Mouse (Mus musculus) MEL (cell line): ENCODE results near the gene Dnaic2.

Source experiments
- CTCF ChIP-seq, 3 experiments: IDR thresholded peaks in 2 of 3; conservative IDR thresholded peaks in 1 of 3; 2 replicates each; pipeline ENCODE4 v1.5.1; 2011 to 2012; ENCODE audit warnings: low read length in 3 of 3, low read depth in 2 of 3, mild to moderate bottlenecking in 2 of 3, improper control_type of control experiment in 1 of 3, inconsistent platforms in 1 of 3, mixed read lengths in 1 of 3, moderate library complexity in 1 of 3; ENCODE audit not compliant: control insufficient read depth in 1 of 3, insufficient read depth in 1 of 3, poor library complexity in 1 of 3, severe bottlenecking in 1 of 3
- GABPA ChIP-seq: IDR thresholded peaks from 2 replicates; pipeline ENCODE4 v1.6.1; 2012; ENCODE audit warnings: low read depth, mild to moderate bottlenecking, inconsistent platforms, low read length, improper control_type of control experiment, moderate library complexity
- GATA1 ChIP-seq: IDR thresholded peaks from 2 replicates; pipeline ENCODE4 v1.6.1; 2011; ENCODE audit warnings: low read depth, low read length, improper control_type of control experiment
- MAFK ChIP-seq: IDR thresholded peaks from 2 replicates; pipeline ENCODE4 v1.6.1; 2011; ENCODE audit warnings: low read depth, mild to moderate bottlenecking, low read length, improper control_type of control experiment, borderline replicate concordance
- POLR2A ChIP-seq, 2 experiments: IDR thresholded peaks; 2 replicates each; pipeline ENCODE4 v1.6.1; 2011 to 2012; ENCODE audit warnings: low read length in 2 of 2, mild to moderate bottlenecking in 2 of 2, control low read depth in 1 of 2, improper control_type of control experiment in 1 of 2, low read depth in 1 of 2, moderate library complexity in 1 of 2; ENCODE audit not compliant: control insufficient read depth in 1 of 2, insufficient read depth in 1 of 2, poor library complexity in 1 of 2
- RAD21 ChIP-seq: IDR thresholded peaks from 2 replicates; pipeline ENCODE4 v1.6.1; 2011; ENCODE audit warnings: mild to moderate bottlenecking, low read depth, low read length, improper control_type of control experiment
- TBP ChIP-seq: IDR thresholded peaks from 2 replicates; pipeline ENCODE4 v1.8.0; 2011; ENCODE audit warnings: low read depth, low read length, improper control_type of control experiment

DNA sequence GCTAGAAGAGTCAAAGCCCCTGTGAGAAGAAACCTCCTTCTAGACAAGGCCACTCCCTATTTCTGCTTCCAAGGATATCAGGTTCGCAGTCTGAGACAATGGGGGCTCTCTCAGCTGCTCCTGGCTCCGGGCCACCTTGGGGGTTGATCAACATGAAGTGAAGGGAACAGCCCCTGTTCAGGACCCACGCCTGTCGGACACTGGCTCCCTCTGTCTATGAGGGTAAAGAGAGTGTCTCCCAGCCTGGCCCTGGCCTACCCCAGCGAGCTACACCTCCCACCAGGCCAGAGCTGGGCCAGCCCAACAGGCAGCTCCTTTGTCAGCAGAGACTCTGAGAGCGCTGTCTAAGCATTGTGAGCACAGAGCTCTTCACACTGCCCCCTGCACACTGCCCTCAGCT is 42.7 kb downstream of the Dnaic2 start:
- TF ChIP-seq POLR2A (IDR thresholded peaks at IDR 0.05; ENCODE audit: control insufficient read depth in 1 of 2, insufficient read depth in 1 of 2, low read depth in 1 of 2, low read length in 2 of 2, poor library complexity in 1 of 2) (no peak), TBP (no peak), CTCF (IDR thresholded peaks at IDR 0.05 in 2 of 3, conservative IDR thresholded peaks at IDR 0.05 in 1 of 3; ENCODE audit: control insufficient read depth in 1 of 3, insufficient read depth in 1 of 3, low read depth in 2 of 3, low read length in 3 of 3, poor library complexity in 1 of 3, severe bottlenecking in 1 of 3) (no peak), MAFK (no peak), GABPA (no peak), RAD21 (no peak), GATA1 (no peak)
